Mouse (Mus musculus) heart, postnatal 4 days (tissue): ENCODE data around the gene Zfp518a. TPM values are rescaled to one million over a fixed set of nuclear protein-coding genes. Genes with fewer than 3 reads are reported as not detected.

Experiments
- microRNA-seq, 2 experiments: library from miRNA; unstranded; fragments of <30 nt; microRNA quantifications; one replicate each; pipeline ENCODE4 v1.2.0; 2021 to 2022
- total RNA-seq, 2 experiments: library from RNA; stranded (reverse); gene quantifications; 2 replicates each; pipeline ENCODE4 v1.2.3; 2021

The Zfp518a gene
- total RNA-seq, 2 experiments from 2014 or later: 9.6 to 10.9 TPM

Small RNAs within 50 kb of the gene (microRNA-seq; reads per million reads assigned to microRNA genes)
- gene Mir8092: 0.35 to 0.82 reads per million in 2 experiments

Other genes with a start within 250 kb of the Zfp518a start
- not detected for gene Cc2d2b, start 146.0 kb upstream of the Zfp518a start, total RNA-seq
- gene Ccnj, start 63.4 kb upstream of the Zfp518a start, total RNA-seq: 1 to 10 TPM; 7.4 to 7.5 TPM
- under 1 TPM; 0.27 to 0.55 TPM for gene Blnk, start 99.8 kb downstream of the Zfp518a start, total RNA-seq
- gene Dntt, start 134.6 kb downstream of the Zfp518a start, total RNA-seq: not detected
- gene Opalin, start 182.4 kb downstream of the Zfp518a start, total RNA-seq: not detected